Mouse (Mus musculus) bone marrow macrophage, adult 2 months (primary cell): ENCODE results near the gene Mr1.

Experiments used
- CTCF ChIP-seq: IDR thresholded peaks from 2 replicates; pipeline ENCODE4 v1.5.1; 2012; ENCODE audit warnings: low read depth, mild to moderate bottlenecking, low read length, moderate library complexity
- POLR2A ChIP-seq: IDR thresholded peaks from 2 replicates; pipeline ENCODE4 v1.6.1; 2012; ENCODE audit warnings: mild to moderate bottlenecking, low read depth, low read length, borderline replicate concordance

GRCm38 (mm10) chr1:155088847-155089603 lies 57.6 kb downstream of the Mr1 start:
- TF ChIP-seq CTCF = no peak
- no peak for TF ChIP-seq POLR2A
